Mouse (Mus musculus): Measurements from ENCODE around the gene Hps6. TPM values are rescaled to one million over a fixed set of nuclear protein-coding genes. Genes with fewer than 3 reads are reported as not detected.

Hps6 gene
- polyA plus RNA-seq, 1 experiment from 2014 or later: 3.7 TPM

DNA sequence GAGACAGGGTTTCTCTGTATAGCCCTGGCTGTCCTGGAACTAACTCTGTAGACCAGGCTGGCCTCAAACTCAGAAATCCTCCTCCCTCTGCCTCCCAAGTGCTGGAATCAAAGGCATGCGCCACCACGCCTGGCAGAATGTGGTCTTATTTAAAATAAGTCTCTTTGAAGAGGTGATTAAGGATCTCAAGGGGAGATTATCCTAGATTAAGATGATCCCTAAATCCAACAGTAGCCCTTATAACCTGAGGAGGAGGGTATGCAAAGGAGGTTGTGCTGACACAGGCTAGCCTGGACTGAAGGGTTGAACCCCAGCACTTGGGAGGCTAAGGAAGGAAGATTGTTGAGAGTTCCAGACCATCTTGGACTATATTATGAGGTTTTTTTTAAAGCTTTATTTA lies 12.7 kb downstream of the Hps6 start:
- Histone ChIP-seq H3K9me3 (ENCODE audit: control insufficient read depth, low read length) (peaks cover 3% of the 10 kb centered on the region; the same call in 1 of the 2 replicates), H3K36me3 (ENCODE audit: control insufficient read depth, insufficient read depth, low read length) (no peaks in the 10 kb centered on the region), H3K27me3 (ENCODE audit: control insufficient read depth, insufficient read depth, low read length) (no peaks in the 10 kb centered on the region), H3K27ac (ENCODE audit: low read depth, low read length) (no peak overlapping the region), H3K9ac (ENCODE audit: low read length) (no peak overlapping the region), H3K4me2 (ENCODE audit: low read depth, low read length, severe bottlenecking) (no peak overlapping the region), H3K4me3 (ENCODE audit: low read depth, low read length) (no peak overlapping the region), H3K4me1 (replicated peaks; ENCODE audit: control insufficient read depth, insufficient read depth, low read length) (no peaks in the 10 kb centered on the region)
- 73% methylated on average over 2 of the region's 2 CpGs for WGBS
- no peak for ATAC-seq (replicated peaks; ENCODE audit: low FRiP score)
- DNase-seq (ENCODE audit: low spot score): no peak

DNA sequence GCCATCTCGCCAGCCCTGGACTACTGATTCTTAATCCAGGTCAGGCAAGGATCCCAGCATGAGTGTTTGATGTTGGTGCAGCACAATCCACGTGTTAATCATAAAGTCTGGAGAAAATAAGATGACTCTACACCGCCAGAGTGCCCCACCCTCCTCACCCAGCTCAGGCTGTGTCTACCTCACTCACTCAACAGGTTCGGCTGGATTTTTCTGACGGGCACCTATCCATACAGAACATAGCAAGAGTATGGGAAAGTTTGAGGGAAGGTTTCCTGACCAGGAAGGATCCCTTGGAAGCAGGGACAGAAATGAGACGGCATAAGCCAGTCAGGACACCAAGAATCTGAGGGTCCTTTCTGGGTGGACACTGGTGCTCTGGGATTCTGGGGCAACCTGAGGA lies 21.7 kb downstream of the Hps6 start:
- no peak for ATAC-seq (replicated peaks; ENCODE audit: low FRiP score)
- H3K36me3 ChIP-seq (ENCODE audit: control insufficient read depth, insufficient read depth, low read length): no peaks in the 10 kb centered on the region

DNA sequence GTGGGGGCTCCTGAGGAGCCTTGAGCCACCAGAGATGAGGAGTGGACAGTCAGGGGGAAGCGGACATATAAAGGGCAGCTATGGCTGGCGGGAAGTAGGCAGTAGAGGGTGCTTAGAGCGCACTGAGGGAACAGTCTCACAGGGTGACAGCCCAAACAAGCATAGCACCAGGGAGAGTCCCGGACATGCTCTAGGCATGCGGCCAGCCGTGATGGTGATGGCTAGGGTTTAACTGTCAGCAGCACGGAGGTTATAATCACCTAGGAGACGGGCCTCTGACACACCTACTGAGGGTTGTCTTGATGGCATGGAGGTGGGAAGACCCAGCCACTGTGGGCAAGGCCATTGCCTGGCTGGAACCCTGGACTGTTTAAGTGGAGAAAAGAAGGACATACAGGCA lies 23.3 kb downstream of the Hps6 start:
- Histone ChIP-seq H3K4me2 (ENCODE audit: low read depth, low read length, severe bottlenecking) (no peak overlapping the region), H3K36me3 (ENCODE audit: control insufficient read depth, insufficient read depth, low read length) (no peaks in the 10 kb centered on the region; the same call in 1 of the 2 replicates), H3K4me1 (replicated peaks; ENCODE audit: control insufficient read depth, insufficient read depth, low read length) (no peaks in the 10 kb centered on the region), H3K27me3 (ENCODE audit: control insufficient read depth, insufficient read depth, low read length) (no peaks in the 10 kb centered on the region), H3K9ac (ENCODE audit: low read length) (no peak overlapping the region), H3K27ac (ENCODE audit: low read depth, low read length) (no peak overlapping the region), H3K4me3 (ENCODE audit: low read depth, low read length) (no peak overlapping the region), H3K9me3 (ENCODE audit: control insufficient read depth, low read length) (peaks cover 2% of the 10 kb centered on the region; the same call in 1 of the 2 replicates)
- DNase-seq (ENCODE audit: low spot score): no peak
- no peak for ATAC-seq (replicated peaks; ENCODE audit: low FRiP score)
- 71% methylated on average over 8 of the region's 8 CpGs for WGBS

More for the DNA sequence above, 21.7 kb downstream of the Hps6 start:
- no peak overlapping the region for H3K4me2 ChIP-seq (ENCODE audit: low read depth, low read length, severe bottlenecking)
- no peaks in the 10 kb centered on the region for H3K27me3 ChIP-seq (ENCODE audit: control insufficient read depth, insufficient read depth, low read length)
- no peaks in the 10 kb centered on the region for H3K4me1 ChIP-seq (replicated peaks; ENCODE audit: control insufficient read depth, insufficient read depth, low read length)
- no peak overlapping the region for H3K27ac ChIP-seq (ENCODE audit: low read depth, low read length)
- no peak overlapping the region for H3K4me3 ChIP-seq (ENCODE audit: low read depth, low read length)
- DNase-seq (ENCODE audit: low spot score): no peak
- peaks cover 2% of the 10 kb centered on the region; the same call in 1 of the 2 replicates for H3K9me3 ChIP-seq (ENCODE audit: control insufficient read depth, low read length)
- 83% methylated on average over 6 of the region's 6 CpGs for WGBS
- no peak overlapping the region for H3K9ac ChIP-seq (ENCODE audit: low read length)

DNA sequence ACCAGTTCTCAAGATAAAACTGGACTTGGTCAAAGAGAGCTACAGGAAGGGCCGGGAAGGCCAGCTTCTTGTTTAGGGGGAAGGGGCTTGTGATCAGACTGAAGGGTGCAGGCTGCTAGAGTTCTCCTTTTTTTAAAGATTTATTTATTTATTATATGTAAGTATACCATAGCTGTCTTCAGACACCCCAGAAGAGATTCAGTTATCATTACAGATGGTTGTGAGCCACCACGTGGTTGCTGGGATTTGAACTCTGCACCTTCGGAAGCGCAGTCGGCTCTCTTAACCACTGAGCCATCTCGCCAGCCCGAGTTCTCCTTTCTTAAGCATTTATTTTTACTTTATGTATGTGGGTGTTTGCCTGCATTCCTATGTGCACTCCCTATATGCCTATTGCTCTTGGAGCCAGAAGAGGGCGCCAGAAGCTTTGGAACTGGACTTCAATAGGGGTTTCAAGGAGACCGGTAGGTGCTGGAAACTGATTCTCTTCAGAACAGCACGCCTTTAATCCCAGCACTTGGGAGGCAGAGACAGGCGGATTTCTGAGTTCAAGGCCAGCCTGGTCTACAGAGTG lies 25.5 kb downstream of the Hps6 start:
- no peaks in the 10 kb centered on the region for H3K4me1 ChIP-seq (replicated peaks; ENCODE audit: control insufficient read depth, insufficient read depth, low read length)
- no peak overlapping the region for H3K9ac ChIP-seq (ENCODE audit: low read length)
- 74% methylated on average over 11 of the region's 11 CpGs for WGBS

DNA sequence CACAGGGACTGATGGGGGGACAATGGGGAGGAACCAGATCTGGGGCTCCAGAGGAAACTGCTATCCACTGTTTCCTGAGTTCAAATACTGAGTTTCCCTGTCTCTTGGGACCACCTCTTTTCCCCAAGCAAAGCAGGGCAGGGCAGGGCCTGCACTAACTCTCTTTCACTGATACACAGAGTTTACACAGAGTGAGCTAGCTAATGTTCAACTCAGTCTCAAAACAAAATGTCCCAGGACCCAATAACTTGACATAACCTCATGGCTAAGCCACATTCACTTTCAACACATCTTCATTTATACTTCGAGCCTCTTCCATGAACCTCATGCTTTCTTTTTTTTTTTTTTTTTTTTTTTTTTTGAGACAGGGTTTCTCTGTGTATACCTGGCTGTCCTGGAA lies 26.3 kb downstream of the Hps6 start:
- Histone ChIP-seq H3K9ac (ENCODE audit: low read length) (no peak overlapping the region), H3K36me3 (ENCODE audit: control insufficient read depth, insufficient read depth, low read length) (peaks cover 18% of the 10 kb centered on the region)
- WGBS: 84% methylated on average over 1 of the region's 1 CpGs

More for the DNA sequence above, 25.5 kb downstream of the Hps6 start:
- Histone ChIP-seq H3K27ac (ENCODE audit: low read depth, low read length) (no peak overlapping the region), H3K4me2 (ENCODE audit: low read depth, low read length, severe bottlenecking) (no peak overlapping the region), H3K36me3 (ENCODE audit: control insufficient read depth, insufficient read depth, low read length) (peaks cover 10% of the 10 kb centered on the region), H3K27me3 (ENCODE audit: control insufficient read depth, insufficient read depth, low read length) (no peaks in the 10 kb centered on the region), H3K9me3 (ENCODE audit: control insufficient read depth, low read length) (peaks cover 2% of the 10 kb centered on the region; the same call in 1 of the 2 replicates), H3K4me3 (ENCODE audit: low read depth, low read length) (no peak overlapping the region)
- DNase-seq (ENCODE audit: low spot score): no peak
- ATAC-seq (replicated peaks; ENCODE audit: low FRiP score): no peak

DNA sequence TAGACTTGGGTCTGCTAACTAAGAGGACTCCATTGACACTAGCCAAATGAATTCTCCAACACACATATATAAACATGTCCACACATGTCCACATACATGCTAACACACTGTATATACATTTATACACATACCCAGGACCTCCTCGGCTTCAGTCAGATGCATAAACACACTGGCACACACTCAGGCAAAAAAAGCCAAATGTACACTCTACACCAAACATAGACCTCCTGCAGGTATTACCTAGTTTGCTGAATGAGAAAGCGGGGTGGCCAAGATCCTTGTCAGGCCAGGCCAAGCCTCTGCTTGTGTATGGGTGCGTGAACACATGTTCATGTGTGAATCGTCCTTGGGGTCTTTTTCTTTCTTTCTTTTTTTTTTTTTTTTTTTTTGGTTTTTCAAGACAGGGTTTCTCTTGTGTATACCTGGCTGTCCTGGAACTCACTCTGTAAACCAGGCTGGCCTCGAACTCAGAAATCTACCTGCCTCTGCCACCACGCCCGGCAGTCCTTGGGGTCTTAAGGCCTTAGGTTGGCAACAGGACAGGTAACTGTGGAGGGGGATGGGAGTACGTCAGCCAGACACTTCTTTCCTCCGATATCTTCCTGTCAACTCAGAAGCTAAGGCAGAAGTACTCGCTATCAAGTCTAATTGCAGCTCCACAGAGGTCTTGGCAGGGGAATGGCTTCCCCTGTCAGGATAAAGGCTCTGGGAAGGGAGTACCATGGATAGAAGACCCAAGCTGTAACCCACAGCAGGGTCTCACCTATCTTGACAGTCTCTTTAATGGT lies 27.1 kb downstream of the Hps6 start:
- H3K9me3 ChIP-seq (ENCODE audit: control insufficient read depth, low read length): peaks cover 2% of the 10 kb centered on the region; the same call in 1 of the 2 replicates
- H3K4me1 ChIP-seq (replicated peaks; ENCODE audit: control insufficient read depth, insufficient read depth, low read length): no peaks in the 10 kb centered on the region
- no peak overlapping the region for H3K4me2 ChIP-seq (ENCODE audit: low read depth, low read length, severe bottlenecking)
- no peak overlapping the region for H3K9ac ChIP-seq (ENCODE audit: low read length)
- H3K4me3 ChIP-seq (ENCODE audit: low read depth, low read length): no peak overlapping the region
- 94% methylated on average over 10 of the region's 10 CpGs for WGBS
- H3K27ac ChIP-seq (ENCODE audit: low read depth, low read length): no peak overlapping the region
- ATAC-seq (replicated peaks; ENCODE audit: low FRiP score) (no peak), DNase-seq (ENCODE audit: low spot score) (no peak)
- H3K27me3 ChIP-seq (ENCODE audit: control insufficient read depth, insufficient read depth, low read length): no peaks in the 10 kb centered on the region
- H3K36me3 ChIP-seq (ENCODE audit: control insufficient read depth, insufficient read depth, low read length): peaks cover 25% of the 10 kb centered on the region

More for the DNA sequence above, 26.3 kb downstream of the Hps6 start:
- H3K9me3 ChIP-seq (ENCODE audit: control insufficient read depth, low read length): peaks cover 2% of the 10 kb centered on the region; the same call in 1 of the 2 replicates
- H3K4me1 ChIP-seq (replicated peaks; ENCODE audit: control insufficient read depth, insufficient read depth, low read length): no peaks in the 10 kb centered on the region
- ATAC-seq (replicated peaks; ENCODE audit: low FRiP score) (no peak), DNase-seq (ENCODE audit: low spot score) (no peak)
- no peak overlapping the region for H3K4me3 ChIP-seq (ENCODE audit: low read depth, low read length)
- no peaks in the 10 kb centered on the region for H3K27me3 ChIP-seq (ENCODE audit: control insufficient read depth, insufficient read depth, low read length)
- H3K27ac ChIP-seq (ENCODE audit: low read depth, low read length): no peak overlapping the region
- no peak overlapping the region for H3K4me2 ChIP-seq (ENCODE audit: low read depth, low read length, severe bottlenecking)

DNA sequence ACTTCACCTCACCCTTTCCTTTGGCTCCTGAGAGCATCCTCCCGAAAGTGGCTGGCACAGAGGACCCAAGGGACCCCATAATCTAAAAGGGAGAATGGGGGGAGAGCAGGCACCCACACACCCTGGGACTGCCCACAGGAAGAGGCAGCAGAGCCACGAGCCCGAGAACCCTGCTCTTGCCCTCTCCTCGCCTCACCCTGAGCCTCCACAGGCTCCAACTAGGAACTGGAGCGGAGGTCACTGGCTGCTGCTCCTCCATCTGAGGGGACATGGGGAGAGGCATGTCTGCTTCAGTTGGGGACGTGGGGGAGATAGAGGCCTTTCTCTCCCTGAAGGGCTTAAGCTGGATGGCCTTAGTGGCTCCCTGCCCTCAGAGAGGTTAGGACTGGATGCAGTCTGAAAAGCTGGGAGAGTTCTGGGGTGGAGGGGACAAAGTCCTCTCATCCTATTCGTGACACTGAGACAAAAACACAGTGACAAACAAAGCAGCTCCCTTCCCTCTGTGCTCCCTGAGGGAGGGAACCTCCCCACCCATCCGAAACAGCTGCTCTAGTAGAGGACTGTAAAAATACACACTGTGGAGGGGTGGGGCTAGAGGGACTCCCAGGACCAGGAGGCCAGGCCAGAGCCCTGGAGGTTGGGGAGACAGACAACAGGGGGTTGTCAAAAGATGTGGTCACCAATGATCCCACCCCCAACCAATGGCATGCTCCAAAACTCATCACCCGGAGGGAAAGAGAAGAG lies 28.6 kb downstream of the Hps6 start:
- Histone ChIP-seq H3K36me3 (ENCODE audit: control insufficient read depth, insufficient read depth, low read length) (peaks cover 39% of the 10 kb centered on the region), H3K27me3 (ENCODE audit: control insufficient read depth, insufficient read depth, low read length) (no peaks in the 10 kb centered on the region), H3K4me3 (ENCODE audit: low read depth, low read length) (no peak overlapping the region), H3K9ac (ENCODE audit: low read length) (no peak overlapping the region), H3K4me1 (replicated peaks; ENCODE audit: control insufficient read depth, insufficient read depth, low read length) (peaks cover 6% of the 10 kb centered on the region; the same call in 1 of the 2 replicates), H3K27ac (ENCODE audit: low read depth, low read length) (no peak overlapping the region), H3K9me3 (ENCODE audit: control insufficient read depth, low read length) (peaks cover 2% of the 10 kb centered on the region; the same call in 1 of the 2 replicates), H3K4me2 (ENCODE audit: low read depth, low read length, severe bottlenecking) (no peak overlapping the region)
- ATAC-seq (replicated peaks; ENCODE audit: low FRiP score): peak; percentile 38; the same call in 1 of the 2 replicates
- DNase-seq (ENCODE audit: low spot score): no peak
- WGBS: 75% methylated on average over 9 of the region's 9 CpGs

DNA sequence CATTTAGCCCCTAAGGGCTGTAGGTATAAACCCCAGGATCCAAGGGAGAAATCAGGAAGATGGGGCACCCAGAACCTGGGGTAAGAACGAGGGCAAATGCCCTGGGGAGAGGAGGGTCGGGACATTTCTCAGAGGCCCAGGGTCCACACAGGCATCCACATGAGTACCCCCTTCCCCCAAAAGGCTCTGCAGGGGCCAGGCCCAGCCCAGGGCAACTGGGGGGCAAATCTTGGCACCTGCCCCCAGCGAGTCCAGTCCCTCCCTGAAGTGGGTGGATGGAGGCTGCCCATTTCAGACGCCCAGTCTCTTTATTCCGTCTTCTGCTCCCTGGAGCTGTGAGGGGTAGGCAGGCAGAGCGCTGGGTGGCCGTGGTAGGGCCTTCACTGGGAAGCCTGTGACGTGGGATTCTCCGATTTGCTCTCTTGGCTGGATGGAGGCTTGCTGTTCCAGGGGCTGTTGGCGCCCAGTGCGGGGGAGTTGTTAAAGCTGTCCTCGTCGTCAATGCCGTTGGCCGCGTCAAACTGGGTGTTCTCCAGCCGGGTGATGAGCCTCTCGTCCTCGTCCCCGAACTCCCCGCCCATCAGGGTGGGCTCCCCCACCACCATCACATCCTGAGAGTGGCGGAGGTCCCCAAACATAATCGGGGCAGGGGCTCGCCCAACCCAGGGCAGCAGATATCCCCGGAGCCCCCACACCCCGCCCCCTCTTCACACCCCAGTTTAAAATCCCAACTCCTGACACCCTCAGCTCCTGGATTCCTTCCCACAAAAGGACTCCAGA lies 29.6 kb downstream of the Hps6 start:
- Histone ChIP-seq H3K4me2 (ENCODE audit: low read depth, low read length, severe bottlenecking) (no peak overlapping the region), H3K9ac (ENCODE audit: low read length) (no peak overlapping the region), H3K4me1 (replicated peaks; ENCODE audit: control insufficient read depth, insufficient read depth, low read length) (peaks cover 14% of the 10 kb centered on the region; the same call in 1 of the 2 replicates), H3K9me3 (ENCODE audit: control insufficient read depth, low read length) (peaks cover 2% of the 10 kb centered on the region; the same call in 1 of the 2 replicates), H3K27ac (ENCODE audit: low read depth, low read length) (no peak overlapping the region), H3K27me3 (ENCODE audit: control insufficient read depth, insufficient read depth, low read length) (no peaks in the 10 kb centered on the region), H3K36me3 (ENCODE audit: control insufficient read depth, insufficient read depth, low read length) (peaks cover 39% of the 10 kb centered on the region), H3K4me3 (ENCODE audit: low read depth, low read length) (no peak overlapping the region)
- DNase-seq (ENCODE audit: low spot score) (no peak), ATAC-seq (replicated peaks; ENCODE audit: low FRiP score) (no peak)
- WGBS: 91% methylated on average over 26 of the region's 26 CpGs

Data from forebrain, embryonic 11.5 days (tissue).